Mouse (Mus musculus) right cerebral cortex, postnatal 4 days (tissue): ENCODE measurements around the gene Naglu.
A peak's percentile ranks its signal among the peaks of the same experiment; 100 is the strongest.
"Not testable (repeated sequence)": the region's sequence is repeated elsewhere in the genome, so short reads cannot be mapped to it uniquely, and the experiment has no call there.

Experiments used
- DNase-seq: peaks from one replicate; pipeline ENCODE4 v3.0.0-alpha.2; 2022

Naglu gene

DNA sequence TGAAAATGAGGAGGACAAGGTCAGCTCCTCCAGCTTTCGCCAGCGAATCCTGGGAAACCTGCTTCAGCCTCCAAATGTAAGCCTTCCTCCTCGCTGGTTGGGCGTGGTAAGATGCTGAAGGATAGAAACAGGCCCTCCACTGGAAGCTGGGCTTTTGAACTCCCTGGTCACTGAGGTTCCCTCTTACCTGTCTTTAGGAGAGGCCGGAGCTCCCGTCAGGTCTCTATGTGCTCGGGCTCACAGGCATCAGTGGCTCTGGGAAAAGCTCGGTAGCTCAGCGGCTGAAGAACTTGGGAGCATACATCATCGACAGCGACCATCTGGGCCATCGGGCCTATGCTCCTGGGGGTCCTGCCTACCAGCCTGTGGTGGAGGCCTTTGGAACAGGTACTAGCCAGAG, 15.0 kb downstream of the Naglu start:
- DNase-seq: no peak

DNA sequence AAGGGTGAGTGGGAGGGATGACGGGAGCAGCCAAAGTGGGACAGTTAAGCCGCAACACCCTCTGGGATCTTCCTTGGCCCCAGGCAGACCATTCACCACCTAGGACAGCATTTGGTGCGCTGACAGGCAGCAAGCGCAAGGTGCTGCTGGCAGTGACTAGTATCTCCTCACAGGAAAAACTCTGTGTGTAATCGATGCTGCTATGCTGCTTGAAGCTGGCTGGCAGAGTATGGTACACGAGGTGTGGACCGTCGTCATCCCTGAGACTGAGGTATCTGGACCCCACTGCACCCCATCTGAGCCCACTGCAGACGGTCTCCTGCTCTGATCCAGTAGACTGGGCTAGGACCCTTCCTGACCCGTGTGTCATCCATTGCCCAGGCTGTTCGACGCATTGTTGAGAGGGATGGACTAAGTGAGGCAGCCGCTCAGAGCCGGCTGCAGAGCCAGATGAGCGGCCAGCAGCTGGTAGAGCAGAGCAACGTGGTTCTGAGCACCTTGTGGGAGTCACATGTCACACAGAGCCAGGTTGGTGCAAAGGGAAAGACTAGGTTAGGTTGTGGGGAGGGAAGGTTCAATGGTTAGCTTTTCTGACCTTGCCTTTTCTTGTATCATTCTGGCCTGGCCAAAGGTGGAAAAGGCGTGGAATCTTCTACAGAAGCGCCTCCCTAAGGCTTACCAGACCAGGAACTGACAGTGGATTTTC, 16.0 kb downstream of the Naglu start:
- DNase-seq: no peak

- no peak for DNase-seq
Observed at GRCm38 (mm10) chr11:101086323-101086674, 16.5 kb downstream of the Naglu start.

DNA sequence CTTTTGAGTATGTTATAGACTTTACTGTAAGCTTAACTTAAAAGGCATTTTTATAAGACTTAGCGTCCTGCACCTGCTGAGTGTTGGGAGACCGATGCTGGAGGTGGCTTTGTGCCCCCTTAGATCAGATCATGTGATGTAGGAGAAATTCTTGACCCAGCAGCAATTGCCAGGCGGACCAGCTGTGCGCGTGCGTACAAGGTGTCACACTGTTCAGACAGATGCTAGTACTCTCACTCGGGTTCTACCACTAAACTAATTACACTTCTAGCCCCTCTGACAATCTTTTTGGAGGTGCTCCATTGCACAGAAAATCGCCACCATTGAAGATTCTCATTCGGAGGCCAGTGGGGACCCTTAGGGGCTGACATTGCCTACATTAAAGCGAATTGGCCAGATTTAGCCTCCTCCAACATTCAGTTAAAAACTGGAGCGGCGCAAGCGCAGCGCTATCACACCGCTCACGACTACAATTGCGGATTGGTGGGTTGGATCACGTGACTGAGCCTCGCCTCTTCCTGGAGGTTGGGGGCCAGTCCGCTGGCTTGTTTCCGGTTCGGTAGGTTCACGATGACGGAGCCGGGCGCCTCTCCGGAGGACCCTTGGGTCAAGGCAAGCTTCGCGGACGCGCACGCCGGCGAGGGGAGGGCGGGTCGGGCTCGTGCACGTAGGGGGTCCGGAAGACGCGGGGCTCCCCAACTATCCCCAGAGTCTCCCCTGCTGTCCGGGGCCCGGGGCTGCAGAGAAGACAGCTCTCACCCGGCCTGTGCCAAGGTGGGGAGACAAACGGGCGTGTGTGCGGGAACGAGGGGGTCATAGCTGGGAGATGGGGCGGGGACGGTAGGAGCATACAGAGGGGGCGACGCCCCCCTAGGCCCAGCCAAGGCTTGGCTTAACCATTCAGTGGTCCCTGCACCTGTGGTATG, 17.2 kb downstream of the Naglu start, which contains the start of gene Mlx:
Mlx (plus strand) TSS at position 522 of the 926 bp plus-strand sequence.
- peak; percentile 87 for DNase-seq

DNA sequence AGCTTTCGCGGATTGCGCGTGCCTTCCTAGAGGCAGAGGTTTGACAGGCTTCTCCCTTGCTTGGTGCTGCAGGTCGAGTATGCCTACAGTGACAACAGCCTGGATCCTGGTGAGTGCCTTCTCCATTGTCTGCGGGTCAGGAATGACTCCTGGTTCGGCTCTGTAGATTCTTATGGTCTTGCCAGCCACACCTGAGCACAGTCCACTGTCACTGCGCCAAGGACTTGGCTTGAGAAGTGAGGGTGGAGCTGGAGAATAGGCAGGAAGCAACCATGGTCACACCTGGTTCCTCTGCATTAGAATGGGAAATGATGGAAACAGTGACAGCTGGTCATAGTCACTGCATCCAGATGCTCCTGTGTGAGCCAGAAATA, 17.9 kb downstream of the Naglu start:
- no peak for DNase-seq

- DNase-seq: no peak
Observed at GRCm38 (mm10) chr11:101089931-101090330, 20.1 kb downstream of the Naglu start.

GRCm38 (mm10) chr11:101094930-101095313, 25.1 kb downstream of the Naglu start:
- no peak for DNase-seq

DNA sequence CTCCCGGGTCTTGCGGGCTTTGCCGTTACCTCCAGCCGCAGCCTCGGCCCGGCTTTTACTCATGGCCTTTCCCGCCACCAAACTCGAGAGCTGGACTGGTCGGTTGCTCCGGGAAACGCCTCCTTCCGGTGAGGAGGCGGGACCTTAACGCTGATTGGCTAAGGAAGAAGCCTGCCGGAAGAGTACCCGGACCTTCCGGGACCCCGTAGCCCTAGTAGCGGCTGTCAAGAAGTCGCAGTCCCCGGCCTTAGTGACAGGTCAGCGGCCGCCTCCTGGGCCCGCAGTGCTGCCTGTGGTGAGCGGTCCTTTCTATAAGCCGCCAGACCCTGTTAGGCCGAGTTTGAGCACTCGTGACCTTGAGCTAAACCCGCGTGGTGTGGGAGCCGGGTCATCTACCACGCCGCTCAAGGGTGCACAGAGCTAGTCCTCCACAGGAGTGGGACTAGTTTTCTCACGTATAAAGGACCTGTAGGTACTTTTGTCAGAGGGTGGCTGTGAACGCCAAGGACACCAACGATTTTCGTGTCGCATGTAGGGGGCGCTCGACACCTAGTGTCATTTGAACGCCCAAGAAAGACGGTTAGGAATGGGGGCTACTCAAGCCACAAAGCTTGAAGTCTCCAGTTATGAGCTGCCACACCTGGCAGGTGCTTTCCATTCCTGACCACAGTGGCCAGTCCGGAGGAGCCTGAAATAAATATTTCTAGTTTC, 25.7 kb downstream of the Naglu start, which contains the start of gene Psmc3ip:
Psmc3ip (minus strand) TSS at position 123 of the 711 bp plus-strand sequence.
- peak; percentile 88 for DNase-seq

DNA sequence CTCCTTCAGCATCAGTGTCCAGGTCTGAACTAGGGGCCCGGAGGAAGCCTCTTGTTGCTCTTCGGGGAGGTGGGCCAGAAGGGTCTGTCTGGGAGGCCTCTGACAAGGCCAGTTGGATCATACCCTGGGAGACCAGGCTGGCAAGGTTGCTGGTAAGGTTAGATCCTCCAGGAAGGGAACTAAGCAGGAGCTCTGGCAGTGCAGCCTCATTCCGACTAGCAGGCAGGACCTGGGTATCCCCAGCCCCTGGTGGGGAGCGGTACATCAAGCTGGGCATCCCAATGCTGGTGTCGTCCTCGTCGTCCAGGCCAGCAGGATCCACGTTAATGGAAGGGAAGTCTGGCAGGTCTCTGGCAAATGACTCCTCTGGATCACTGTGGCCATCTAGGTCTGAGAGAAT, 28.4 kb downstream of the Naglu start:
- DNase-seq: no peak

DNA sequence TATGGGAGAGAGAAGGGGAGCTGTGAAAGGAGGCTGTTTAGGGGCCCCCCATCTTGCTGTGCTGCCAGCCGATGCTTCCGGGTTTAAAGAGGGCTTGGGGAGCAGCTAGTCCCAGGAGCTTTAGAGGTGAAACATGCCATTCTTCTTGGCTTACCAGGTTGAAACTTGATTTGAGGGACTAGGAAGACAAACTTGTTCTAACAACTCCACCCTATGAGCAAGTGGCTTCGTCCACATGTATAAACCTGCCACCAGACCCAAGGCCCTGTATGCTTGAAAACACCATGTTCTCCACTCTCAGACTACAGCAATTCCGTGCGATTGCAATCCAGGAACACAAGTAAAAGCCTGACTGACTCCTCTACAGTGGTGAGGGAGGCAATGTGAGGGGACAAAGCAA, 33.2 kb downstream of the Naglu start:
- no peak for DNase-seq

- DNase-seq: no peak
Observed at GRCm38 (mm10) chr11:101109351-101109750, 39.5 kb downstream of the Naglu start.

DNA sequence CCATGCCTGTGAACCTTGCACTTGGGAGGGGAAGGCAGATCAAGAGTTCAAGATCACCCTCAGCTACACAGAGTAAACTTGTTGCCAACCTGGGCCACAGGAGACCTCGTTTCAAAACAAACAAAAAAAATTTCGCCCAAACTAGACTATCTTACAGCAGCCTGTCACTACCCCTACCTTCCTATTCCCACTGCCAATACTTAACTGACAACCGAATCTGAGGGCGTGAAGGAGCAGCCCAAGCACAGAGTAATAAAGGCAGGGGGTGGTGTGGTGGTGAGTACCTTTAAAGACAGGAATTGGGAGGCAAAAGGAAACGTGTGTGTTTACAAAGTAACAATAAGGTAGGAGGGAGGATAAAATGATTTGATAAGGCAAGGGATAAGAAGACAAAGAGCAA, 40.9 kb downstream of the Naglu start:
- no peak for DNase-seq

DNA sequence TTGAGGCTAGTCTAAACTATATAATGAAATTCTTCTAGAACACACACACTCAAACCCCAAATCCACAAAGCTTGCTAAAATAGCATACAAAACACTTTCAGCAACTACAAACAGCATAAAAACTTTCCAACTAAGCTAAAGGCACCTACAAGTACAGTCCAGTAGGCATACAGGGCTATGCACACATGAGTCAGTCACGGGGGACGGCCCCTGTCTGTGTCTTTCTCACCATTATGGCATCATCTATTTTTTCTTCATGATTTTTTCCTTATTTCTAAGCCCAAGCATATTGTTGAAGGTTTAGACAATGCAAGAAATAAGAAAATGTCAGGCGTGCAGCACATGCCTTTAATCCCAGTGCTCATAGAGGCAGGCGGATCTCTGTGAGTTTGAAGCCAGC, 41.4 kb downstream of the Naglu start:
- no peak for DNase-seq

DNA sequence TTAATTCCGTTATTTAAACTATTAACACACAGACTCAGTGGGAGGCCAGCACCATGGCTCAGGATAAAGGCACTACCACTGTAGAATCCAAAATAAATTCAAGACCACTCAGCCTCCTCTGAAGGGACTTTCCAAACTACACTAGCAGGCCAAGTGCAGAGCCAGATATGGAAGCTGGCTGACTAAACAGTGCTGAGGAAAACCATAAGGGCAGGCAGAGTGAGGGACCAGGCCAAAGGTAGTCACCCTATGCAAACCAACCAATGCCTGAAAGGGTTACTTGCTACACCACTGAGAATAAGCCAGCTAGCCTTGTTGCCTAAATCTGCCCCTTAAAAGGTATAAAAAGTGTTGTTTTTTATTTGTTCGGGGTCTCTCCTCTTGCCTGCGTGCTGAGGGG, 42.4 kb downstream of the Naglu start:
- no peak for DNase-seq

GRCm38 (mm10) chr11:101115564-101115963, 45.8 kb downstream of the Naglu start:
- no peak for DNase-seq

DNA sequence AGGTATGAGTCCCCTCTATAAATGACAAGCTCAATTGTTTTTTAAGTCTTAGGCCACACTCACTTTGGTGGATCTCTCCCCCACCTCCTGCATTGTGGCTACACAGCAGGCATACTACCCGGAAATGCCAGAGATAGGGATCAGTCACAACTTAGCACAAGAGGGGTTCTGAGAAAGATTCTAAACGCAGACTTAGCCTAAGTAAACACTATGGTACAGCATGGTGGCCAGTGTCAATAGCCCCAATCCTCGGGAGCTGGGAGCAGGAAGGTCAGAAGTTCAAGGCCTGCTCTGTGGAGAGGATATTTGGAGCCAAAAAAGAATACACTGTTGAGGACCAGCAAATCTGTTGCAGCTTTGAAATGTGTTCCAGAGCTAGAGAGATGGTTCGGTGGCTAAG, 48.3 kb downstream of the Naglu start:
- no peak for DNase-seq

GRCm38 (mm10) chr11:101119131-101119760, 49.4 kb downstream of the Naglu start:
- peak; percentile 12 for DNase-seq

- peak; percentile 100 for DNase-seq
Observed at GRCm38 (mm10) chr11:101119761-101120544, 50.1 kb downstream of the Naglu start, which contains the start of the genes Retreg3 and Tubg1. TSS of gene Retreg3 (minus strand) at chr11:101119893. TSS of gene Tubg1 (plus strand) at chr11:101119938.

GRCm38 (mm10) chr11:101120545-101121188, 50.9 kb downstream of the Naglu start:
- peak; percentile 17 for DNase-seq

GRCm38 (mm10) chr11:101124494-101124893, 54.7 kb downstream of the Naglu start:
- DNase-seq: not testable (repeated sequence)

- DNase-seq: not testable (repeated sequence)
Observed at GRCm38 (mm10) chr11:101125008-101125407, 55.2 kb downstream of the Naglu start.
